In genomic region chr16:35596661-35597350, GRCm38 (mm10) we compare ENCODE assay signal across 10 mouse cellular contexts. TPM values are rescaled to one million over a fixed set of nuclear protein-coding genes. Genes with fewer than 3 reads are reported as not detected.
A peak's percentile ranks its signal among the peaks of the same experiment; 100 is the strongest.
DNase-seq lines count a peak whose midpoint lies in the region; ATAC-seq lines count a peak whose summit lies in the region.
"Had no signal": no experiment of that assay in that cellular context is flagged by ENCODE, and none has a peak within 500 bp of the region (broad histone marks: within the 10 kb centered on the region; RNA-seq: fewer than 3 reads in every experiment).

No protein-coding gene starts in this region.

- H3K36me3 ChIP-seq in midbrain, embryonic 11.5 days (ENCODE audit: control insufficient read depth, insufficient read depth, low read length): peaks cover 2% of the 10 kb centered on the region

- peak; percentile 52 for ATAC-seq in midbrain, embryonic 11.5 days (ENCODE audit: low FRiP score)

- no peak overlapping the region for H3K9ac ChIP-seq in midbrain, embryonic 11.5 days (ENCODE audit: low read length)

- H3K4me1 ChIP-seq in midbrain, embryonic 11.5 days (ENCODE audit: control insufficient read depth, insufficient read depth, low read length): peaks cover 37% of the 10 kb centered on the region

- H3K4me2 ChIP-seq in midbrain, embryonic 11.5 days: no peak overlapping the region

- H3K4me3 ChIP-seq in midbrain, embryonic 11.5 days (ENCODE audit: low read depth, low read length): no peak overlapping the region
- H3K4me3 ChIP-seq: gastrocnemius, adult 2 months had no signal

- H3K9me3 ChIP-seq in midbrain, embryonic 11.5 days (ENCODE audit: control insufficient read depth, low read length): no peaks in the 10 kb centered on the region

- H3K27me3 ChIP-seq in midbrain, embryonic 11.5 days (ENCODE audit: control insufficient read depth, insufficient read depth, low read length): no peaks in the 10 kb centered on the region

- H3K27ac ChIP-seq in midbrain, embryonic 11.5 days (ENCODE audit: low read depth, low read length): peak overlapping the region; percentile 40
- H3K27ac ChIP-seq: gastrocnemius, adult 2 months had no signal

- 32% methylated on average over 8 of the region's 8 CpGs for WGBS in midbrain, embryonic 11.5 days

- peak; percentile 66 for DNase-seq in NIH3T3 (ENCODE audit: low read depth)
- DNase-seq in embryo, embryonic 10 days (ENCODE audit: low spot score): peak; percentile 55
- peak; percentile 81 for DNase-seq in forelimb bud, embryonic 11.5 days (ENCODE audit: low read depth, low spot score)
- DNase-seq in midbrain, embryonic 11.5 days (ENCODE audit: low spot score, missing footprints): peak; percentile 88
- DNase-seq in urinary bladder, adult 18-20 months (ENCODE audit: low spot score in 2 of 2): no peak
- no peak for DNase-seq in urinary bladder, postnatal 10 days (ENCODE audit: low spot score)
- no peak for DNase-seq in urinary bladder, postnatal 4 days (ENCODE audit: low spot score in 2 of 2)
- DNase-seq: cerebellum, adult 11-12 months; gastrocnemius, adult 2 months; spleen, adult 18-20 months had no signal

RNA-seq across cellular contexts. Expression of gene Sema5b, which starts 55.9 kb away (rescaled TPM):
- 31.1 and 31.7 TPM in 2 replicates for polyA plus RNA-seq in midbrain, embryonic 11.5 days (2014; fragmentation: Nextera tagmentation; extraction: Ambion mirVana)

Comparison
In these comparisons a context has a peak if more than half of its experiments do, and no peak if none do; other contexts are left out.
1. DNase-seq: peak in NIH3T3 (single experiment), embryo, embryonic 10 days (single experiment), forelimb bud, embryonic 11.5 days (single experiment) and midbrain, embryonic 11.5 days (single experiment); none in urinary bladder, adult 18-20 months (0 of 2), urinary bladder, postnatal 10 days (single experiment) and urinary bladder, postnatal 4 days (0 of 2).